Mouse (Mus musculus) ES-Bruce4 (cell line): ENCODE measurements around the gene Ptprd. TPM values are rescaled to one million over a fixed set of nuclear protein-coding genes. Genes with fewer than 3 reads are reported as not detected.

Experiments used
- H3K27ac ChIP-seq: 2 replicates; pipeline ENCODE4 v1.5.1; 2012; ENCODE audit warnings: low read length, inconsistent platforms; ENCODE audit not compliant: insufficient read depth
- H3K27me3 ChIP-seq: 2 replicates; pipeline ENCODE4 v1.6.1; 2012; ENCODE audit warnings: mild to moderate bottlenecking, low read length, inconsistent platforms; ENCODE audit not compliant: control insufficient read depth, poor library complexity, insufficient read depth, severe bottlenecking
- H3K36me3 ChIP-seq: 2 replicates; pipeline ENCODE4 v1.6.1; 2012; ENCODE audit warnings: inconsistent platforms, mild to moderate bottlenecking, low read length, moderate library complexity; ENCODE audit not compliant: control insufficient read depth, poor library complexity, insufficient read depth, severe bottlenecking
- H3K4me1 ChIP-seq: one replicate; pipeline ENCODE4 v1.8.1; 2011; ENCODE audit warnings: low read length; ENCODE audit not compliant: control insufficient read depth, insufficient read depth
- H3K4me3 ChIP-seq: 2 replicates; pipeline ENCODE4 v1.5.1; 2011; ENCODE audit warnings: low read depth, mild to moderate bottlenecking, low read length
- H3K9ac ChIP-seq: 2 replicates; pipeline ENCODE4 v1.6.1; 2012; ENCODE audit warnings: low read depth, mild to moderate bottlenecking, inconsistent platforms; ENCODE audit not compliant: poor library complexity, severe bottlenecking
- H3K9me3 ChIP-seq: replicated peaks from 2 replicates; pipeline ENCODE4 v1.6.1; 2012; ENCODE audit warnings: mild to moderate bottlenecking, low read length, inconsistent platforms; ENCODE audit not compliant: control insufficient read depth, poor library complexity, insufficient read depth, severe bottlenecking
- CTCF ChIP-seq: IDR thresholded peaks from one replicate; pipeline ENCODE4 v1.8.1; 2011; ENCODE audit warnings: low read depth, low read length
- EP300 ChIP-seq: IDR thresholded peaks from 2 replicates; pipeline ENCODE4 v1.6.1; 2011; ENCODE audit warnings: low read depth, low read length; ENCODE audit not compliant: insufficient read depth
- POLR2A ChIP-seq: IDR thresholded peaks from one replicate; pipeline ENCODE4 v1.8.1; 2011; ENCODE audit warnings: low read length; ENCODE audit not compliant: insufficient read depth
- polyA plus RNA-seq: library from polyadenylated mRNA; stranded (reverse); fragments of >200 nt; gene quantifications from 2 replicates; pipeline ENCODE4 v1.2.4, GENCODE M21; 2011; ENCODE audit warnings: low read depth; ENCODE audit not compliant: missing spikeins, insufficient read depth, insufficient read length

Ptprd gene
- polyA plus RNA-seq, 1 experiment = 2.8 TPM

- Histone ChIP-seq H3K9ac (no peak overlapping the region), H3K4me1 (no peaks in the 10 kb centered on the region), H3K27me3 (no peaks in the 10 kb centered on the region; the same call in 1 of the 2 replicates)
Measured at GRCm38 (mm10) chr4:76503279-76503601, 1708.5 kb downstream of the Ptprd start.

GRCm38 (mm10) chr4:76502575-76503278, 1709.0 kb downstream of the Ptprd start:
- Histone ChIP-seq H3K27me3 (no peaks in the 10 kb centered on the region; the same call in 1 of the 2 replicates), H3K36me3 (no peaks in the 10 kb centered on the region), H3K9ac (no peak overlapping the region), H3K9me3 (no peaks in the 10 kb centered on the region), H3K27ac (no peak overlapping the region), H3K4me3 (no peak overlapping the region), H3K4me1 (no peaks in the 10 kb centered on the region)
- TF ChIP-seq CTCF (no peak), POLR2A (no peak), EP300 (no peak)

More at GRCm38 (mm10) chr4:76503279-76503601, 1708.5 kb downstream of the Ptprd start:
- TF ChIP-seq EP300 = no peak
- no peak for TF ChIP-seq CTCF
- TF ChIP-seq POLR2A = no peak
- no peaks in the 10 kb centered on the region for H3K9me3 ChIP-seq
- no peak overlapping the region for H3K27ac ChIP-seq
- H3K4me3 ChIP-seq = no peak overlapping the region
- H3K36me3 ChIP-seq = no peaks in the 10 kb centered on the region

- no peaks in the 10 kb centered on the region for H3K27me3 ChIP-seq
- no peaks in the 10 kb centered on the region for H3K9me3 ChIP-seq
- no peaks in the 10 kb centered on the region for H3K4me1 ChIP-seq
- no peak for TF ChIP-seq EP300
- TF ChIP-seq POLR2A = no peak
- TF ChIP-seq CTCF = no peak
- no peak overlapping the region for H3K27ac ChIP-seq
- no peak overlapping the region for H3K4me3 ChIP-seq
- H3K9ac ChIP-seq = no peak overlapping the region
- H3K36me3 ChIP-seq = no peaks in the 10 kb centered on the region
Measured at GRCm38 (mm10) chr4:76485848-76486247, 1725.9 kb downstream of the Ptprd start.

GRCm38 (mm10) chr4:76468366-76469100, 1743.2 kb downstream of the Ptprd start:
- TF ChIP-seq POLR2A (no peak), EP300 (no peak), CTCF (no peak)
- Histone ChIP-seq H3K9me3 (no peaks in the 10 kb centered on the region), H3K4me1 (no peaks in the 10 kb centered on the region)

GRCm38 (mm10) chr4:76464682-76465081, 1747.1 kb downstream of the Ptprd start:
- H3K9me3 ChIP-seq = no peaks in the 10 kb centered on the region
- no peak for TF ChIP-seq EP300
- no peak for TF ChIP-seq POLR2A
- no peak for TF ChIP-seq CTCF
- no peak overlapping the region for H3K27ac ChIP-seq
- H3K4me1 ChIP-seq = no peaks in the 10 kb centered on the region
- no peak overlapping the region for H3K4me3 ChIP-seq
- H3K36me3 ChIP-seq = no peaks in the 10 kb centered on the region
- no peaks in the 10 kb centered on the region for H3K27me3 ChIP-seq
- no peak overlapping the region for H3K9ac ChIP-seq

More at GRCm38 (mm10) chr4:76468366-76469100, 1743.2 kb downstream of the Ptprd start:
- H3K27ac ChIP-seq = no peak overlapping the region
- H3K9ac ChIP-seq = no peak overlapping the region
- H3K27me3 ChIP-seq = no peaks in the 10 kb centered on the region
- H3K4me3 ChIP-seq = no peak overlapping the region
- H3K36me3 ChIP-seq = no peaks in the 10 kb centered on the region

GRCm38 (mm10) chr4:76461336-76461735, 1750.4 kb downstream of the Ptprd start:
- no peak overlapping the region for H3K4me3 ChIP-seq
- no peaks in the 10 kb centered on the region for H3K4me1 ChIP-seq

More at GRCm38 (mm10) chr4:76461336-76461735, 1750.4 kb downstream of the Ptprd start:
- H3K36me3 ChIP-seq = no peaks in the 10 kb centered on the region
- H3K9me3 ChIP-seq = no peaks in the 10 kb centered on the region
- TF ChIP-seq POLR2A (no peak), CTCF (no peak), EP300 (no peak)
- H3K9ac ChIP-seq = no peak overlapping the region
- no peaks in the 10 kb centered on the region; the same call in 1 of the 2 replicates for H3K27me3 ChIP-seq
- no peak overlapping the region for H3K27ac ChIP-seq
